Mouse (Mus musculus) cerebellum, postnatal 10 days (tissue): ENCODE results near the gene Gpam.

Experiments used
- DNase-seq, 2 experiments: peaks; one replicate each; pipeline ENCODE4 v3.0.0; 2021; ENCODE audit warnings: mixed read lengths in 2 of 2

The Gpam gene

GRCm38 (mm10) chr19:55055634-55056269, 71.3 kb downstream of the Gpam start:
- no peak for DNase-seq

GRCm38 (mm10) chr19:55053163-55053562, 73.9 kb downstream of the Gpam start:
- no peak for DNase-seq

GRCm38 (mm10) chr19:55037406-55037805, 89.6 kb downstream of the Gpam start:
- peak; percentile 65 to 73 for DNase-seq

- no peak for DNase-seq
Observed at GRCm38 (mm10) chr19:55018872-55019271, 108.2 kb downstream of the Gpam start.
